In genomic region chr2:166316409-166316916, GRCm38 (mm10) we compare ENCODE assay signal across 15 mouse cellular contexts.
DNase-seq lines count a peak whose midpoint lies in the region; ATAC-seq lines count a peak whose summit lies in the region.
"Had no signal": no experiment of that assay in that cellular context is flagged by ENCODE, and none has a peak within 500 bp of the region (broad histone marks: within the 10 kb centered on the region; RNA-seq: fewer than 3 reads in every experiment).

No protein-coding gene starts in this region.

- DNase-seq in neural tube, embryonic 11.5 days (ENCODE audit: low spot score): peak; percentile 36
- no peak for DNase-seq in neural tube, embryonic 10.5 days (ENCODE audit: extremely low spot score, low spot score)
- peak; percentile 62 for DNase-seq in forebrain, embryonic 14.5 days (ENCODE audit: low spot score)
- no peak for DNase-seq in limb, embryonic 10.5 days (ENCODE audit: low spot score)
- DNase-seq in layer of hippocampus, postnatal 10 days (ENCODE audit: low spot score in 2 of 2): no peak
- no peak for DNase-seq in lung, postnatal 10 days
- DNase-seq in urinary bladder, postnatal 4 days (ENCODE audit: low spot score in 2 of 2): no peak
- DNase-seq: cerebellum, postnatal 14 days; gastrocnemius, adult 2 months; kidney, postnatal 10 days; liver had no signal

- no peak overlapping the region for H3K4me3 ChIP-seq in neural tube, embryonic 11.5 days (ENCODE audit: low read depth, low read length)
- no peak overlapping the region for H3K4me3 ChIP-seq in forebrain, embryonic 14.5 days (ENCODE audit: low read depth, low read length)
- H3K4me3 ChIP-seq in limb, embryonic 10.5 days: no peak overlapping the region
- H3K4me3 ChIP-seq in neural tube, embryonic 14.5 days (ENCODE audit: low read depth, low read length): no peak overlapping the region
- H3K4me3 ChIP-seq: erythroblast, embryonic 14.5 days; gastrocnemius, adult 2 months; heart, embryonic 12.5 days; lung, embryonic 15.5 days had no signal

- H3K4me2 ChIP-seq in neural tube, embryonic 11.5 days (ENCODE audit: low read depth): no peak overlapping the region
- H3K4me2 ChIP-seq in forebrain, embryonic 14.5 days (ENCODE audit: low read length): no peak overlapping the region
- no peak overlapping the region for H3K4me2 ChIP-seq in neural tube, embryonic 14.5 days (ENCODE audit: low read depth, low read length)
- H3K4me2 ChIP-seq: heart, embryonic 12.5 days; lung, embryonic 15.5 days had no signal

- peaks cover 4% of the 10 kb centered on the region; the same call in 1 of the 2 replicates for H3K27me3 ChIP-seq in neural tube, embryonic 11.5 days (ENCODE audit: control insufficient read depth, insufficient read depth, low read length)
- H3K27me3 ChIP-seq in forebrain, embryonic 14.5 days (replicated peaks; ENCODE audit: control insufficient read depth, insufficient read depth, low read length): no peaks in the 10 kb centered on the region
- H3K27me3 ChIP-seq in limb, embryonic 10.5 days (ENCODE audit: low read depth, poor library complexity, severe bottlenecking): no peaks in the 10 kb centered on the region
- no peaks in the 10 kb centered on the region for H3K27me3 ChIP-seq in neural tube, embryonic 14.5 days (ENCODE audit: control insufficient read depth, insufficient read depth, low read length)
- H3K27me3 ChIP-seq: heart, embryonic 12.5 days had no signal

- H3K27ac ChIP-seq in neural tube, embryonic 11.5 days (ENCODE audit: low read depth, low read length): no peak overlapping the region
- H3K27ac ChIP-seq in forebrain, embryonic 14.5 days (ENCODE audit: low read depth, low read length): no peak overlapping the region
- 0 out of 2 replicates have a peak overlapping the region, but pooled peaks have one; percentile 16 for H3K27ac ChIP-seq in limb, embryonic 10.5 days
- H3K27ac ChIP-seq in neural tube, embryonic 14.5 days (ENCODE audit: low read depth, low read length): no peak overlapping the region
- H3K27ac ChIP-seq: gastrocnemius, adult 2 months; lung, embryonic 15.5 days had no signal

- H3K36me3 ChIP-seq in neural tube, embryonic 11.5 days (ENCODE audit: control insufficient read depth, insufficient read depth, low read length): no peaks in the 10 kb centered on the region
- no peaks in the 10 kb centered on the region for H3K36me3 ChIP-seq in forebrain, embryonic 14.5 days (ENCODE audit: control insufficient read depth, insufficient read depth, low read length)
- no peaks in the 10 kb centered on the region for H3K36me3 ChIP-seq in limb, embryonic 10.5 days
- H3K36me3 ChIP-seq in neural tube, embryonic 14.5 days (ENCODE audit: control insufficient read depth, insufficient read depth, low read length): no peaks in the 10 kb centered on the region
- H3K36me3 ChIP-seq: heart, embryonic 12.5 days; lung, embryonic 15.5 days had no signal

- 0 out of 2 replicates have a peak, but pooled peaks cover 7% of the 10 kb centered on the region for H3K4me1 ChIP-seq in neural tube, embryonic 11.5 days (ENCODE audit: control insufficient read depth, insufficient read depth, low read length)
- peaks cover 9% of the 10 kb centered on the region for H3K4me1 ChIP-seq in forebrain, embryonic 14.5 days (ENCODE audit: control insufficient read depth, insufficient read depth, low read length)
- H3K4me1 ChIP-seq in limb, embryonic 10.5 days: peaks cover 17% of the 10 kb centered on the region
- H3K4me1 ChIP-seq in neural tube, embryonic 14.5 days (ENCODE audit: control insufficient read depth, insufficient read depth, low read length): peaks cover 4% of the 10 kb centered on the region; the same call in 1 of the 2 replicates
- H3K4me1 ChIP-seq: lung, embryonic 15.5 days had no signal

- no peaks in the 10 kb centered on the region for H3K9me3 ChIP-seq in neural tube, embryonic 11.5 days (ENCODE audit: control insufficient read depth, low read length)
- H3K9me3 ChIP-seq in forebrain, embryonic 14.5 days (replicated peaks; ENCODE audit: control insufficient read depth, low read length): no peaks in the 10 kb centered on the region
- no peaks in the 10 kb centered on the region for H3K9me3 ChIP-seq in limb, embryonic 10.5 days (replicated peaks)
- H3K9me3 ChIP-seq in neural tube, embryonic 14.5 days (ENCODE audit: control insufficient read depth, low read length): no peaks in the 10 kb centered on the region
- H3K9me3 ChIP-seq: heart, embryonic 12.5 days; lung, embryonic 15.5 days had no signal

- peak; percentile 67; the same call in 1 of the 2 replicates for ATAC-seq in neural tube, embryonic 11.5 days (ENCODE audit: insufficient read depth, low FRiP score, low TSS enrichment)
- ATAC-seq in forebrain, embryonic 14.5 days: peak; percentile 67; the same call in 1 of the 2 replicates
- ATAC-seq in neural tube, embryonic 14.5 days (ENCODE audit: low read depth): peak; percentile 56; the same call in 1 of the 2 replicates

- no peak overlapping the region for H3K9ac ChIP-seq in neural tube, embryonic 11.5 days (ENCODE audit: low read length)
- no peak overlapping the region for H3K9ac ChIP-seq in forebrain, embryonic 14.5 days (ENCODE audit: low read length)
- H3K9ac ChIP-seq in neural tube, embryonic 14.5 days (replicated peaks; ENCODE audit: low read depth, low read length): no peak overlapping the region
- H3K9ac ChIP-seq: heart, embryonic 12.5 days; lung, embryonic 15.5 days had no signal

- WGBS in neural tube, embryonic 11.5 days: 22% methylated on average over 10 of the region's 10 CpGs
- 6% methylated on average over 10 of the region's 10 CpGs for WGBS in forebrain, embryonic 14.5 days
- 47% methylated on average over 10 of the region's 10 CpGs for WGBS in limb, embryonic 10.5 days
- WGBS in neural tube, embryonic 14.5 days: 11% methylated on average over 10 of the region's 10 CpGs

Comparison
In these comparisons a context has a peak if more than half of its experiments do, and no peak if none do; other contexts are left out.
1. DNase-seq: peak in neural tube, embryonic 11.5 days (single experiment) and forebrain, embryonic 14.5 days (single experiment); none in neural tube, embryonic 10.5 days (single experiment), limb, embryonic 10.5 days (single experiment), layer of hippocampus, postnatal 10 days (0 of 2), lung, postnatal 10 days (single experiment) and urinary bladder, postnatal 4 days (0 of 2).
2. Peak in every context shown above with its lines, with median percentiles within 50 percentile points of each other: ATAC-seq.